Mouse (Mus musculus): ENCODE results near the gene Npy4r.

- no peak for TF ChIP-seq CTCF (IDR thresholded peaks at IDR 0.05; ENCODE audit: extremely low read depth, insufficient read length, insufficient replicate concordance, low read depth, low read length)
- no peak for TF ChIP-seq POLR2A (IDR thresholded peaks at IDR 0.05; ENCODE audit: low read depth, low read length)
These were observed 48.5 kb upstream of the Npy4r start for GRCm38 (mm10) chr14:34200738-34201230.
